Mouse (Mus musculus) embryonic facial prominence, embryonic 14.5 days (tissue): ENCODE data around the gene Rad51b. TPM values are rescaled to one million over a fixed set of nuclear protein-coding genes. Genes with fewer than 3 reads are reported as not detected.

Experiments
- ATAC-seq: fragments of 200-750 bp; cut with Nextera tagmentation; 2 replicates; pipeline ENCODE4 v1.8.0; 2017; ENCODE audit warnings: low read depth, moderate number of reproducible peaks, moderate TSS enrichment
- DNase-seq: peaks from one replicate; pipeline ENCODE4 v3.0.0-alpha.2; 2015; ENCODE audit warnings: low spot score
- H3K27ac ChIP-seq: fragments of 300-500 bp; sonication (generic); replicated peaks from 2 replicates; pipeline ENCODE4 v1.5.1; 2014; ENCODE audit warnings: low read depth, mild to moderate bottlenecking, low read length, moderate library complexity
- H3K27me3 ChIP-seq: fragments of 300-500 bp; sonication (generic); replicated peaks from 2 replicates; pipeline ENCODE4 v1.6.1; 2014; ENCODE audit warnings: low read length; ENCODE audit not compliant: control insufficient read depth, insufficient read depth
- H3K36me3 ChIP-seq: fragments of 300-500 bp; sonication (generic); 2 replicates; pipeline ENCODE4 v1.6.1; 2014; ENCODE audit warnings: low read length, mixed read lengths; ENCODE audit not compliant: control insufficient read depth, insufficient read depth
- H3K4me1 ChIP-seq: fragments of 300-500 bp; sonication (generic); 2 replicates; pipeline ENCODE4 v1.6.1; 2014; ENCODE audit warnings: antibody characterized with exemption, low read length; ENCODE audit not compliant: control insufficient read depth, insufficient read depth
- H3K4me2 ChIP-seq: fragments of 300-500 bp; sonication (generic); 2 replicates; pipeline ENCODE4 v1.6.1; 2014; ENCODE audit warnings: low read depth, mild to moderate bottlenecking, low read length, moderate library complexity, mixed read lengths
- H3K4me3 ChIP-seq: fragments of 300-500 bp; sonication (generic); 2 replicates; pipeline ENCODE4 v1.5.1; 2014; ENCODE audit warnings: low read depth, mild to moderate bottlenecking, low read length
- H3K9ac ChIP-seq: fragments of 300-500 bp; sonication (generic); 2 replicates; pipeline ENCODE4 v1.6.1; 2014; ENCODE audit warnings: low read depth, mild to moderate bottlenecking, low read length, moderate library complexity, mixed read lengths
- H3K9me3 ChIP-seq: fragments of 300-500 bp; sonication (generic); 2 replicates; pipeline ENCODE4 v1.6.1; 2016; ENCODE audit warnings: low read length; ENCODE audit not compliant: control insufficient read depth
- WGBS: fragments of 180-500 bp; shearing (Covaris S2); extraction: QIAGEN DNeasy Blood & Tissue Kit; methylation state at CpG from one replicate; pipeline ENCODE4 v1.1.7; 2014; 5-methylcytosine and 5-hydroxymethylcytosine counted together
- polyA plus RNA-seq: library from polyadenylated mRNA; unstranded; fragments of >200 nt; fragmentation: Nextera tagmentation; extraction: Ambion mirVana; gene quantifications from 2 replicates; pipeline ENCODE4 v1.2.1, GENCODE M21; 2014

Rad51b gene
- polyA plus RNA-seq, 1 experiment from 2014 or later: 5.1 TPM

GRCm38 (mm10) chr12:79782444-79783117, 485.5 kb downstream of the Rad51b start:
- Histone ChIP-seq H3K9ac (no peak overlapping the region), H3K4me1 (peaks cover 19% of the 10 kb centered on the region), H3K27ac (no peak overlapping the region), H3K36me3 (no peaks in the 10 kb centered on the region), H3K4me3 (no peak overlapping the region), H3K27me3 (no peaks in the 10 kb centered on the region), H3K4me2 (no peak overlapping the region), H3K9me3 (0 out of 2 replicates have a peak, but pooled peaks cover 4% of the 10 kb centered on the region)
- no peak for DNase-seq
- 95% methylated on average over 6 of the region's 6 CpGs for WGBS
- ATAC-seq: no peak

- DNase-seq (peak; percentile 56), ATAC-seq (no peak)
- no peaks in the 10 kb centered on the region for H3K27me3 ChIP-seq
- WGBS: 61% methylated on average over 7 of the region's 7 CpGs
- peaks cover 19% of the 10 kb centered on the region for H3K4me1 ChIP-seq
- H3K27ac ChIP-seq: peak overlapping the region; percentile 35
- no peak overlapping the region for H3K9ac ChIP-seq
- H3K36me3 ChIP-seq: no peaks in the 10 kb centered on the region
- no peak overlapping the region for H3K4me3 ChIP-seq
- 0 out of 2 replicates have a peak, but pooled peaks cover 4% of the 10 kb centered on the region for H3K9me3 ChIP-seq
- H3K4me2 ChIP-seq: no peak overlapping the region
These were observed 487.1 kb downstream of the Rad51b start for GRCm38 (mm10) chr12:79784159-79784558.

- H3K9ac ChIP-seq: no peak overlapping the region
- H3K4me3 ChIP-seq: no peak overlapping the region
- ATAC-seq (no peak), DNase-seq (peak; percentile 70)
- 84% methylated on average over 3 of the region's 3 CpGs for WGBS
- H3K9me3 ChIP-seq: 0 out of 2 replicates have a peak, but pooled peaks cover 4% of the 10 kb centered on the region
- peaks cover 19% of the 10 kb centered on the region for H3K4me1 ChIP-seq
- no peak overlapping the region for H3K27ac ChIP-seq
- H3K27me3 ChIP-seq: no peaks in the 10 kb centered on the region
- H3K36me3 ChIP-seq: no peaks in the 10 kb centered on the region
- H3K4me2 ChIP-seq: no peak overlapping the region
These were observed 488.6 kb downstream of the Rad51b start for GRCm38 (mm10) chr12:79785691-79786090.

GRCm38 (mm10) chr12:79787538-79787937, 490.5 kb downstream of the Rad51b start:
- Histone ChIP-seq H3K4me1 (peaks cover 19% of the 10 kb centered on the region), H3K27me3 (no peaks in the 10 kb centered on the region), H3K9ac (no peak overlapping the region), H3K36me3 (no peaks in the 10 kb centered on the region), H3K9me3 (0 out of 2 replicates have a peak, but pooled peaks cover 2% of the 10 kb centered on the region), H3K27ac (no peak overlapping the region; the same call in 1 of the 2 replicates), H3K4me3 (no peak overlapping the region), H3K4me2 (no peak overlapping the region)
- peak; percentile 42; the same call in 1 of the 2 replicates for ATAC-seq
- 50% methylated on average over 10 of the region's 10 CpGs for WGBS
- peak; percentile 66 for DNase-seq

- peaks cover 19% of the 10 kb centered on the region for H3K4me1 ChIP-seq
- no peaks in the 10 kb centered on the region for H3K9me3 ChIP-seq
- H3K4me3 ChIP-seq: no peak overlapping the region
- DNase-seq: no peak
- no peak overlapping the region for H3K9ac ChIP-seq
- H3K27me3 ChIP-seq: no peaks in the 10 kb centered on the region
- no peak overlapping the region for H3K4me2 ChIP-seq
- WGBS: 73% methylated on average over 5 of the region's 5 CpGs
- no peak for ATAC-seq
- H3K27ac ChIP-seq: 0 out of 2 replicates have a peak overlapping the region, but pooled peaks have one; percentile 4
- no peaks in the 10 kb centered on the region for H3K36me3 ChIP-seq
These were observed 491.3 kb downstream of the Rad51b start for GRCm38 (mm10) chr12:79788340-79788739.

- 79% methylated on average over 6 of the region's 6 CpGs for WGBS
- Histone ChIP-seq H3K4me1 (peaks cover 9% of the 10 kb centered on the region), H3K27me3 (no peaks in the 10 kb centered on the region), H3K27ac (no peak overlapping the region), H3K9me3 (no peaks in the 10 kb centered on the region), H3K9ac (no peak overlapping the region), H3K4me3 (no peak overlapping the region), H3K4me2 (no peak overlapping the region), H3K36me3 (no peaks in the 10 kb centered on the region)
- DNase-seq (no peak), ATAC-seq (no peak)
These were observed 492.4 kb downstream of the Rad51b start for GRCm38 (mm10) chr12:79789481-79789880.

GRCm38 (mm10) chr12:79793382-79793781, 496.3 kb downstream of the Rad51b start:
- Histone ChIP-seq H3K9me3 (no peaks in the 10 kb centered on the region), H3K9ac (no peak overlapping the region), H3K27ac (no peak overlapping the region), H3K4me1 (no peaks in the 10 kb centered on the region), H3K36me3 (no peaks in the 10 kb centered on the region), H3K4me3 (no peak overlapping the region), H3K27me3 (no peaks in the 10 kb centered on the region), H3K4me2 (no peak overlapping the region)
- ATAC-seq (no peak), DNase-seq (no peak)
- 66% methylated on average over 8 of the region's 8 CpGs for WGBS

GRCm38 (mm10) chr12:79794802-79795201, 497.7 kb downstream of the Rad51b start:
- H3K27ac ChIP-seq: no peak overlapping the region
- ATAC-seq: no peak
- H3K27me3 ChIP-seq: no peaks in the 10 kb centered on the region
- WGBS: 83% methylated on average over 4 of the region's 4 CpGs
- H3K9me3 ChIP-seq: no peaks in the 10 kb centered on the region
- H3K4me2 ChIP-seq: no peak overlapping the region
- DNase-seq: no peak
- H3K9ac ChIP-seq: no peak overlapping the region
- no peaks in the 10 kb centered on the region for H3K36me3 ChIP-seq
- H3K4me1 ChIP-seq: no peaks in the 10 kb centered on the region
- no peak overlapping the region for H3K4me3 ChIP-seq

- no peaks in the 10 kb centered on the region for H3K27me3 ChIP-seq
- H3K4me2 ChIP-seq: no peak overlapping the region
- no peaks in the 10 kb centered on the region for H3K9me3 ChIP-seq
- ATAC-seq: no peak
- H3K36me3 ChIP-seq: no peaks in the 10 kb centered on the region
- 60% methylated on average over 6 of the region's 6 CpGs for WGBS
- H3K4me1 ChIP-seq: no peaks in the 10 kb centered on the region
- no peak for DNase-seq
- no peak overlapping the region for H3K9ac ChIP-seq
- H3K4me3 ChIP-seq: no peak overlapping the region
- H3K27ac ChIP-seq: no peak overlapping the region
These were observed 499.2 kb downstream of the Rad51b start for GRCm38 (mm10) chr12:79796260-79796659.
